In the genomic region with DNA sequence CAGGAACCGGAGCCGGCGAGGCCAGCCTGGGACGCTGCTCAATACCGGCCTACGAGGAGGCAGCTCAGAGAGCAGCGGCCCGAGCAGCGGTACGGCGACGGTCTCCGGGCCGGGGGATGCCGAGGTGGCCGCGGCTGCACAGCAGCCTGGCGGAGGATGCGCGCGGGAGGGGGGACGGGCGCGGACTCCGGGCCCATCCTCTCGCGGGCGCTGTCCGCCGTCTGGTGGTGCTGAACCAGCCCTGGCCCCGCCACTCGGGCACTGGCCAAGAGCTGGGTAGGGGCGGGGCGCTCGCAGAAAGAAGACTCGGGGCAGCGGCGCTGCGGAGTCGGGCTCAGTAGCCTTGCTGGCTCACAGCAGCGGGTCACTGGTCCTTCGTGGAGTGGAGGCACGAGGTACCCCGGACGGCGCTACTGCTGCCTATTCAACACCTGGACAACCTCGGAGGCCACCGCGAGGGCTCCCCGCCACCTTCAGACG, we compare ENCODE assay signal across 8 mouse cellular contexts. TPM values are rescaled to one million over a fixed set of nuclear protein-coding genes. Genes with fewer than 3 reads are reported as not detected.
DNase-seq lines count a peak whose midpoint lies in the region; ATAC-seq and TF ChIP-seq lines count a peak whose summit lies in the region.

No protein-coding gene starts in this region.

- peak overlapping the region; percentile 83 for H3K4me2 ChIP-seq in hindbrain, postnatal 0 days (ENCODE audit: low read depth, low read length)

- H3K27ac ChIP-seq in hindbrain, postnatal 0 days: peak overlapping the region; percentile 96
- H3K27ac ChIP-seq in left cerebral cortex, adult 2 months: no peak overlapping the region

- no peaks in the 10 kb centered on the region for H3K9me3 ChIP-seq in hindbrain, postnatal 0 days (ENCODE audit: low read length)

- peak; percentile 96 for DNase-seq in gastrocnemius, postnatal 10 days
- peak; percentile 89 for DNase-seq in hindbrain, postnatal 0 days (ENCODE audit: low spot score)
- DNase-seq in left cerebral cortex, adult 2 months (ENCODE audit: extremely low spot score in 1 of 2, low spot score in 2 of 2): peak; percentile 72 to 76
- DNase-seq in right cerebral cortex, adult 2 months (ENCODE audit: low spot score in 2 of 2): peak; percentile 63 to 64
- DNase-seq in urinary bladder, adult 2 months (ENCODE audit: low spot score): peak; percentile 79

- TF ChIP-seq CTCF in hindbrain, postnatal 0 days (IDR thresholded peaks at IDR 0.05; ENCODE audit: low read depth): no peak
- TF ChIP-seq CTCF in left cerebral cortex, adult 2 months (IDR thresholded peaks at IDR 0.05): no peak; the same call in 1 of the 2 replicates

- H3K4me3 ChIP-seq in hindbrain, postnatal 0 days (ENCODE audit: low read length): peak overlapping the region; percentile 61
- H3K4me3 ChIP-seq in left cerebral cortex, adult 2 months: peak overlapping the region; percentile 51

- peak overlapping the region; percentile 78 for H3K9ac ChIP-seq in hindbrain, postnatal 0 days (replicated peaks; ENCODE audit: low read length)

- 1% methylated on average over 49 of the region's 51 CpGs for WGBS in hindbrain, postnatal 0 days

- intact Hi-C loops in left cerebral cortex, adult 2 months (cut with DNase I): loop anchor here (5.0 kb wide), 1 partner anchor 71 kb away; a partner anchor contains a TSS

- H3K4me1 ChIP-seq in hindbrain, postnatal 0 days (ENCODE audit: insufficient read depth, low read length): peaks cover 13% of the 10 kb centered on the region

- peak; percentile 57 for ATAC-seq in activated CD4-positive, CD25-positive, alpha-beta regulatory T cell, adult 4 months
- peak; percentile 83 for ATAC-seq in common myeloid progenitor, adult 5-6 weeks (replicated peaks; ENCODE audit: low read depth, poor library complexity, severe bottlenecking)
- ATAC-seq in hindbrain, postnatal 0 days: peak; percentile 85
- peak; percentile 82 for ATAC-seq in megakaryocyte, adult 5-6 weeks (ENCODE audit: poor library complexity, severe bottlenecking)

- no peaks in the 10 kb centered on the region for H3K36me3 ChIP-seq in hindbrain, postnatal 0 days (ENCODE audit: insufficient read depth, low read length)

- H3K27me3 ChIP-seq in hindbrain, postnatal 0 days (ENCODE audit: insufficient read depth, low read length): no peaks in the 10 kb centered on the region

RNA-seq across cellular contexts. Expression of a gene that starts 0.3 kb away (rescaled TPM):
- not detected for polyA plus RNA-seq in activated CD4-positive, CD25-positive, alpha-beta regulatory T cell, adult 4 months (2017; shearing (Covaris generic))
- not detected in 2 replicates for total RNA-seq in common myeloid progenitor, adult 5-6 weeks (2017)
- total RNA-seq in gastrocnemius, postnatal 10 days (2021): under 1 TPM; 0.18 to 0.23 TPM
- 75.3 and 83.9 TPM in 2 replicates for total RNA-seq in hindbrain, postnatal 0 days (2014; rRNA removed)
- 19.2 and 19.5 TPM in 2 replicates for polyA plus RNA-seq in hindbrain, postnatal 0 days (2015; fragmentation: Nextera tagmentation; extraction: Ambion mirVana)
- 1 to 10 TPM; 2.0 to 2.2 TPM for total RNA-seq in left cerebral cortex, adult 2 months (2021)
- not detected in 2 replicates for total RNA-seq in megakaryocyte, adult 5-6 weeks (2015)
- 0.04 TPM in 1 of 2 replicates, not detected in the other for total RNA-seq in megakaryocyte, adult 5-6 weeks (2017)
- polyA plus RNA-seq in urinary bladder, adult 2 months (2012; rRNA removed): 0.08 and 0.10 TPM in 2 replicates

RNA-seq across cellular contexts. Expression of a gene that starts 41.6 kb away (rescaled TPM):
- 1 to 10 TPM in 1 of 2 experiments, under 1 TPM in 1; 0.50 to 1.1 TPM for polyA plus RNA-seq in activated CD4-positive, CD25-positive, alpha-beta regulatory T cell, adult 4 months (2017; shearing (Covaris generic))
- not detected in 2 replicates for total RNA-seq in common myeloid progenitor, adult 5-6 weeks (2017)
- total RNA-seq in gastrocnemius, postnatal 10 days (2021): under 1 TPM; 0.70 to 0.94 TPM
- total RNA-seq in hindbrain, postnatal 0 days (2014; rRNA removed): 0.25 TPM in 1 of 2 replicates, not detected in the other
- polyA plus RNA-seq in hindbrain, postnatal 0 days (2015; fragmentation: Nextera tagmentation; extraction: Ambion mirVana): 0.45 and 0.87 TPM in 2 replicates
- under 1 TPM; 0.77 to 0.87 TPM for total RNA-seq in left cerebral cortex, adult 2 months (2021)
- total RNA-seq in megakaryocyte, adult 5-6 weeks (2015): 0.98 and 1.3 TPM in 2 replicates
- 0.33 TPM in 1 of 2 replicates, not detected in the other for total RNA-seq in megakaryocyte, adult 5-6 weeks (2017)
- 1.1 and 1.5 TPM in 2 replicates for polyA plus RNA-seq in urinary bladder, adult 2 months (2012; rRNA removed)

Comparison
In these comparisons a context has a peak if more than half of its experiments do, and no peak if none do; other contexts are left out.
1. RNA of a gene that starts 0.3 kb away (total RNA-seq): 75.3 to 83.9 TPM in hindbrain, postnatal 0 days; 2.0 to 2.2 TPM in left cerebral cortex, adult 2 months, 0.18 to 0.23 TPM in gastrocnemius, postnatal 10 days, 0.04 TPM in megakaryocyte, adult 5-6 weeks and not detected in common myeloid progenitor, adult 5-6 weeks; every median in the first group is over 10 times any median in the second.
2. Peak in every context shown above with its lines, with median percentiles within 50 percentile points of each other: ATAC-seq and DNase-seq.